Mouse (Mus musculus): ENCODE measurements around the gene Dennd2c. TPM values are rescaled to one million over a fixed set of nuclear protein-coding genes. Genes with fewer than 3 reads are reported as not detected.

Gene Dennd2c
- polyA plus RNA-seq, 1 experiment, result 0.34 TPM

DNA sequence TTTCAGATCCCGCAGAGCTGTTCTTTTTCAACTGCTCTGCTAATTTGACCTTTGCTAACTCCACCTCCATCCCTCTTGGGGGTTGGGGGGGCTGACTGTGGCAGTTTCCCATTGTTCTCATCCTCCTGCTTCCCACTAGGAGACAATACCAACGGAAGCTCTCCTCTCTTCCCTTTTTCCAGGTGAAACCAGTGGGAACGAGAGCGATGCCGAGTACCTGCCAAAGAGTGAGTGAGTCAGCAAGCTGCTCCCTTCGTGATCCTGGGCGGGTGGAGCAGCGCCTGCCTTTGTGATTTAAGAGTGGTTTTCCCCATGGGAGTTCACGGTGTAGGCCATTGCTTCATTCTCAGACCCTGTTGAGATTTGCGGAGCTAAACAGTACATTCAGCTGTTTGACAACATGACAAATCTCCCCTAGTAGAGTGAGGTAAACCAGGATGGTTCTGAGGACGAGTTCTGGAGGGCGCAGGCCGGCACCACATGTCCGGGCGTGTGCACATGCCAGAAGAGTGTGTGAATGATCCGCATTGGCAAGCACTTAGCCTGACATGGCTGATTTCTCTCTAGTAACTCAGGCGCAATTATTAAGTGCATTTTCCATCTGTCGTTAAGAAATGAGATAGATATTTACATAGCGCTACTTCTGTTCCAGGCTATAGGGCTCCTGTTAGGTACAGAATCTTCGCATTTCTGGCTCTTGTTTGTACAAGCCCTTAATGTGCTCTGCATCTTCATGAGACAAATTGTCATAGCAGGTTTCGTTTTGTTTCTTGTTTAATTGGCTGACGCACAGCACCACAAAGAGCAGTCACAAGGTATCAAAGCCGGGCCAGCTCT, 44.1 kb downstream of the Dennd2c start:
- peak; percentile 10 to 19 for DNase-seq
- Histone ChIP-seq H3K4me1 (ENCODE audit: control insufficient read depth, insufficient read depth, low read length) (peaks cover 7% of the 10 kb centered on the region; the same call in 1 of the 2 replicates), H3K27me3 (ENCODE audit: control insufficient read depth, insufficient read depth, low read length) (no peaks in the 10 kb centered on the region), H3K27ac (ENCODE audit: insufficient read depth, low read length) (no peak overlapping the region), H3K4me3 (replicated peaks; ENCODE audit: insufficient read depth, low read depth, low read length) (no peak overlapping the region)
- 27% methylated on average over 23 of the region's 23 CpGs for WGBS
- TF ChIP-seq POLR2A (IDR thresholded peaks at IDR 0.05; ENCODE audit: borderline replicate concordance, insufficient read depth, low read length) (no peak), CTCF (IDR thresholded peaks at IDR 0.05; ENCODE audit: borderline replicate concordance, insufficient read depth, low read depth, low read length) (no peak)

DNA sequence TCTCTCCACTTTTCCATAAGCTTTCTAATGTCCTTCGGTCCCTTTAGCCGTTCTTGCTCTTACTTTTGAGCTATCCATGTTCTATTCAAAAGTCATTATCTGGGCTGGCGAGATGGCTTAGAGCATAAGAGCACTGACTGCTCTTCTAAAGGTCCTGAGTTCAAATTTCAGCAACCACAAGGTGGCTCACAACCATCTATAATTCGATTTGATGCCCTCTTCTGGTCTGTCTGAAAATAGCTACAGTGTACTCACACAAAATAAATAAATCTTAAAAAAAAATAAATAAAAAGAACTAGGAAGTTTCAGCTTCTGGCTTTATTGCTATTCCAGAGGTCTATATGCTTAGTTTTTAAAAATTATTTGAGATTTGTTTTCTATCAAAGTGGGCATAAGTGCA, 45.4 kb downstream of the Dennd2c start:
- no peak overlapping the region for H3K4me3 ChIP-seq (replicated peaks; ENCODE audit: insufficient read depth, low read depth, low read length)
- H3K4me1 ChIP-seq (ENCODE audit: control insufficient read depth, insufficient read depth, low read length), result peaks cover 7% of the 10 kb centered on the region; the same call in 1 of the 2 replicates
- no peaks in the 10 kb centered on the region for H3K27me3 ChIP-seq (ENCODE audit: control insufficient read depth, insufficient read depth, low read length)
- no peak overlapping the region for H3K27ac ChIP-seq (ENCODE audit: insufficient read depth, low read length)
- 85% methylated on average over 4 of the region's 4 CpGs for WGBS
- TF ChIP-seq POLR2A (IDR thresholded peaks at IDR 0.05; ENCODE audit: borderline replicate concordance, insufficient read depth, low read length), result no peak
- no peak for DNase-seq

DNA sequence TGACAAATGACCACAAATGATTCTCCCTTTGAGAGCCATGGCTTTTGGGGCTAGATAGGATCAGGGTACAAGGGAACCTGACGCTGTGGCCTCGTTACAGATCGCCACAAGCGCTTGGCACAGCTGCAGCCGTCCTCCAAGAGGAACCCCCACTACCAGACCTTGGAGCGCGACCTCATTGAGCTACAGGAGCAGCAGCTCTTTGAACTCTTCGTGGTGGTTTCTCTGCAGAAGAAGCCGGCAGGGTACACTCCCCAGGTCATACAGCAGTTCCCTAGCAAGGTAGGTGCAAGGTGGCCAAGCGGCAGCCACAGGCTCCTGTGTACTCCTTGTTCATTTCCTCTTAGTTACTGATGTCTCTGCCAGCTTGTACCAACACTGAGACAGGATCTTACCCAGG, 46.5 kb downstream of the Dennd2c start:
- no peak overlapping the region for H3K4me3 ChIP-seq (replicated peaks; ENCODE audit: insufficient read depth, low read depth, low read length)
- no peak for DNase-seq
- 86% methylated on average over 10 of the region's 10 CpGs for WGBS

DNA sequence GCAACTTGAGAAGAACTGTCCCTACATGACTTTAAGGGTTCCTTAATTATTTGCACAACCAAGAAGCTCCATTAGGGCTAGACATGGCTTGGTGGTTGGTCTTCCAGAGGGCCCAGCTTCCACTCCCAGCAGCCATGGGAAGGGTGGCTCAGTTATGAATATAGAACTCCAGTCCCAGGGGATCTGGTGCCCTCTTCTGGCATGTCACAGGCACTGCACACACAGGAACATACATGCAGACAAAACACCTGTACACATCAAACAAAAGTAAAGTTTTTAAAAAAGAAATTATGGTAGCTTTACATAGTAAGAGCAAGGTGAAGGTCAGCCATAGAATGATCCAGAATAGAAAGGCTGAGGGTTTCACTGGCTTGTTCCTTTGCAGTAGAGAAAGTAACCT, 51.4 kb downstream of the Dennd2c start:
- Histone ChIP-seq H3K4me3 (replicated peaks; ENCODE audit: insufficient read depth, low read depth, low read length) (no peak overlapping the region), H3K4me1 (ENCODE audit: control insufficient read depth, insufficient read depth, low read length) (no peaks in the 10 kb centered on the region), H3K27ac (ENCODE audit: insufficient read depth, low read length) (no peak overlapping the region), H3K27me3 (ENCODE audit: control insufficient read depth, insufficient read depth, low read length) (no peaks in the 10 kb centered on the region)
- DNase-seq, result no peak
- TF ChIP-seq POLR2A (IDR thresholded peaks at IDR 0.05; ENCODE audit: borderline replicate concordance, insufficient read depth, low read length) (no peak), CTCF (IDR thresholded peaks at IDR 0.05; ENCODE audit: borderline replicate concordance, insufficient read depth, low read depth, low read length) (no peak)

More for the DNA sequence above, 46.5 kb downstream of the Dennd2c start:
- H3K27me3 ChIP-seq (ENCODE audit: control insufficient read depth, insufficient read depth, low read length), result no peaks in the 10 kb centered on the region
- no peak for TF ChIP-seq POLR2A (IDR thresholded peaks at IDR 0.05; ENCODE audit: borderline replicate concordance, insufficient read depth, low read length)
- TF ChIP-seq CTCF (IDR thresholded peaks at IDR 0.05; ENCODE audit: borderline replicate concordance, insufficient read depth, low read depth, low read length), result no peak
- peaks cover 7% of the 10 kb centered on the region; the same call in 1 of the 2 replicates for H3K4me1 ChIP-seq (ENCODE audit: control insufficient read depth, insufficient read depth, low read length)
- no peak overlapping the region for H3K27ac ChIP-seq (ENCODE audit: insufficient read depth, low read length)

DNA sequence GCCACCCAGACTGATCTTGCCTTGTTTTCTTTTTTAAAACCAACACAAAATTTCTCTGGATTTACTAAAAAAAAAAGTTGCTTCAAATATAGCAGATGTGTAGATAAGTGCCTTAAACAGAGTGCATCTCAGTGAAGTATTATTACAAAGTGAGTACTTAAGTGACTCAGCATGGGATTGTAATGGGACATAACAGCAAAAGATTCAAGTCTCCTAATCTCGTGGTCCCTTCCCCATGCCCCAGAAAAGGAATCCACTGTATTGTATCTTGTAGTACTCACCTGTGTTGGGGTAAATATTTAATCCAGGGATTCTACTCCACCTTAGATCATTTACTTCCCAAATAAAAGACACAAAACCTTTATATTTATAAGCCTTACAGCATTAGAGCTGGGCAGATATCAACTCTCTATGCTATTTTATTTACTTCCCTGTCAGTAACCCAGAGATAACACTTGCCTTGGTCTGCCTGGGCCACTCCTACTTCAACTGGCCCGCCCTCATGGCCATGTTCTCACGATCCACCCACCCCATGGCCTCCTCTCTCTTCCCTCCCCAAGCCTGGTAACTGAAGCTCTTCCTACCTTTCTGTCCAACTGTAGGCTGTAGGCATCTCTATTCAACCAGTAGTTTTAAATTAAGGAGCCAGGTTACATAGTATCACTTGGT, 57.0 kb downstream of the Dennd2c start:
- 64% methylated on average over 3 of the region's 3 CpGs for WGBS
- no peak for DNase-seq
- TF ChIP-seq CTCF (IDR thresholded peaks at IDR 0.05; ENCODE audit: borderline replicate concordance, insufficient read depth, low read depth, low read length), result no peak
- no peak for TF ChIP-seq POLR2A (IDR thresholded peaks at IDR 0.05; ENCODE audit: borderline replicate concordance, insufficient read depth, low read length)
- Histone ChIP-seq H3K27me3 (ENCODE audit: control insufficient read depth, insufficient read depth, low read length) (no peaks in the 10 kb centered on the region), H3K27ac (ENCODE audit: insufficient read depth, low read length) (no peak overlapping the region), H3K4me3 (replicated peaks; ENCODE audit: insufficient read depth, low read depth, low read length) (no peak overlapping the region), H3K4me1 (ENCODE audit: control insufficient read depth, insufficient read depth, low read length) (no peaks in the 10 kb centered on the region)

DNA sequence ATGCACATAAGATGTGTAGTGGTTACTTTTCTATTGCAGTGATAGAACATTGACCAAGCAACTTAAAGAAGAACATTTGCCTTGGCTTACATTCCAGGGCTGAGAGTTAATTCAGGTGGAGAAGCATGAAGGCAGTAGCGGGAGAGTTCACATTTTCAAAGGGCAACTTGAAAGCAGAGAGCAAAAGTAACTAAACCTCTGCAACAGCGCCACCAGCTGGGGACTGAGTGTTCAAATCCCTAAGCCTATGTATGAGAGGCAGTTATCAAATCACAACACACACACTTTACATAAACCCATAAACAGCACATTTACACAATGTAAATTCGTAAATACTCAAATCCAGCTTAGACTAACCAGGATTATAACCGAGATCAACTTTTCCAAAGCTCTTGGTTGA, 67.4 kb downstream of the Dennd2c start:
- TF ChIP-seq CTCF (IDR thresholded peaks at IDR 0.05; ENCODE audit: borderline replicate concordance, insufficient read depth, low read depth, low read length) (peak; percentile 61; the same call in 1 of the 2 replicates), POLR2A (IDR thresholded peaks at IDR 0.05; ENCODE audit: borderline replicate concordance, insufficient read depth, low read length) (no peak)

DNA sequence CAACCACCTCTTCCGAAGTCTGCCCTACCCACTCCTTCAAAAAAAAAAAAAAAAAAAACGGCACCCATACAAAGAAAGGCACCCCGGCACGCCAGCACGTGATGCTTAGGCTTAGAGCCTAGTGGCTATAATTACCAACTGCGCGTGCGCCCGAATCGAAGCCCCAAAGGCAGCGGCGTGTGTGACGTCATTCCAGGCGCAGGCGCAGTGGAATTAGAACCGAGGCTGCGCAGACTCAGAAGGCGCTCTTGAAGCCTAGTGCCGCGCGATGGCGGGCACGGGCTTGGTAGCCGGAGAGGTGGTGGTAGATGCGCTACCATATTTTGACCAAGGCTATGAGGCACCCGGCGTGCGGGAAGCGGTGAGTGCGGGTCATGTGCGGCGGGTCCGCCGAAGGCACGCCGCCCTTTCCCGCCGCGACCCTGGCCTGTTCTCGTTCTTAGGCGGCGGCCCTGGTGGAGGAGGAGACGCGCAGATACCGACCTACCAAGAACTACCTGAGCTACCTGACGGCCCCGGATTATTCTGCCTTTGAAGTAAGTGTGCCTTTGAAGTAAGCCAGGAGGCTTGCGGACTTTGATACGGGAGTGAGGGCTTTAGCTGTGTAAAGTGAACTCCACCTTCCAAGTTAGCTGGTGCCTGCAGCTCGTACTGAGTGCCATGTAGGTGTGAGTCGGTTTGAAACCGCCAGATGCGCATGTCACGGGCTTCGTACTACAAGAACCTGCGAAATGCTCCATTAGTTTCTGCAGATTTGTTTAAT, 69.3 kb downstream of the Dennd2c start, which contains the start of gene Bcas2:
TSS of gene Bcas2 (plus strand) at position 151 of the 763 bp plus-strand sequence.
- Histone ChIP-seq H3K4me3 (replicated peaks; ENCODE audit: insufficient read depth, low read depth, low read length) (peak within 1 kb of the TSS; percentile 60), H3K4me1 (ENCODE audit: control insufficient read depth, insufficient read depth, low read length) (no peaks in the 10 kb centered on the region), H3K27me3 (ENCODE audit: control insufficient read depth, insufficient read depth, low read length) (no peaks in the 10 kb centered on the region), H3K27ac (ENCODE audit: insufficient read depth, low read length) (peak within 1 kb of the TSS; percentile 48)
- TF ChIP-seq POLR2A (IDR thresholded peaks at IDR 0.05; ENCODE audit: borderline replicate concordance, insufficient read depth, low read length) (peak; percentile 88), CTCF (IDR thresholded peaks at IDR 0.05; ENCODE audit: borderline replicate concordance, insufficient read depth, low read depth, low read length) (no peak)
- under 1% methylated on average over 56 of the region's 56 CpGs for WGBS
- peak; percentile 98 to 99 for DNase-seq

More for the DNA sequence above, 67.4 kb downstream of the Dennd2c start:
- no peaks in the 10 kb centered on the region for H3K4me1 ChIP-seq (ENCODE audit: control insufficient read depth, insufficient read depth, low read length)
- no peak overlapping the region for H3K27ac ChIP-seq (ENCODE audit: insufficient read depth, low read length)
- DNase-seq, result peak; percentile 57 to 64
- no peaks in the 10 kb centered on the region for H3K27me3 ChIP-seq (ENCODE audit: control insufficient read depth, insufficient read depth, low read length)
- no peak overlapping the region for H3K4me3 ChIP-seq (replicated peaks; ENCODE audit: insufficient read depth, low read depth, low read length)
- WGBS, result 20% methylated on average over 4 of the region's 4 CpGs

Data from cerebellum, adult 2 months (tissue).